Mouse (Mus musculus) ovary, postnatal 14 days (tissue): ENCODE measurements around the gene Igf2bp3.

Experiments
- DNase-seq: peaks from one replicate; pipeline ENCODE4 v3.0.0; 2022; ENCODE audit warnings: low spot score

Igf2bp3 gene

GRCm38 (mm10) chr6:49173674-49174073 lies 41.1 kb downstream of the Igf2bp3 start:
- no peak for DNase-seq

- no peak for DNase-seq
These were observed 41.5 kb downstream of the Igf2bp3 start for GRCm38 (mm10) chr6:49173265-49173664.

GRCm38 (mm10) chr6:49171216-49171615 lies 43.5 kb downstream of the Igf2bp3 start:
- DNase-seq = no peak

GRCm38 (mm10) chr6:49168648-49169047 lies 46.1 kb downstream of the Igf2bp3 start:
- DNase-seq = no peak

- no peak for DNase-seq
These were observed 47.4 kb downstream of the Igf2bp3 start for GRCm38 (mm10) chr6:49167406-49167805.

- DNase-seq = no peak
These were observed 48.4 kb downstream of the Igf2bp3 start for GRCm38 (mm10) chr6:49166318-49166717.

GRCm38 (mm10) chr6:49165855-49166254 lies 48.9 kb downstream of the Igf2bp3 start:
- DNase-seq = no peak

- DNase-seq = no peak
These were observed 49.7 kb downstream of the Igf2bp3 start for GRCm38 (mm10) chr6:49165101-49165500.

- DNase-seq = no peak
These were observed 50.1 kb downstream of the Igf2bp3 start for GRCm38 (mm10) chr6:49164701-49165100.

GRCm38 (mm10) chr6:49159971-49160370 lies 54.8 kb downstream of the Igf2bp3 start:
- DNase-seq = no peak

GRCm38 (mm10) chr6:49156826-49157175 lies 58.0 kb downstream of the Igf2bp3 start:
- DNase-seq = no peak

GRCm38 (mm10) chr6:49156170-49156825 lies 58.5 kb downstream of the Igf2bp3 start:
- no peak for DNase-seq

GRCm38 (mm10) chr6:49151465-49151864 lies 63.3 kb downstream of the Igf2bp3 start:
- no peak for DNase-seq

- DNase-seq = no peak
These were observed 64.2 kb downstream of the Igf2bp3 start for GRCm38 (mm10) chr6:49150349-49151229.

- DNase-seq = no peak
These were observed 65.4 kb downstream of the Igf2bp3 start for GRCm38 (mm10) chr6:49149202-49149930.

GRCm38 (mm10) chr6:49148781-49149180 lies 66.0 kb downstream of the Igf2bp3 start:
- DNase-seq = no peak

- DNase-seq = no peak
These were observed 66.4 kb downstream of the Igf2bp3 start for GRCm38 (mm10) chr6:49148368-49148767.

GRCm38 (mm10) chr6:49146461-49146860 lies 68.3 kb downstream of the Igf2bp3 start:
- DNase-seq = no peak

- DNase-seq = peak; percentile 18
These were observed 72.3 kb downstream of the Igf2bp3 start for GRCm38 (mm10) chr6:49142428-49142827.

GRCm38 (mm10) chr6:49141125-49141524 lies 73.6 kb downstream of the Igf2bp3 start:
- DNase-seq = no peak

- no peak for DNase-seq
These were observed 76.4 kb downstream of the Igf2bp3 start for GRCm38 (mm10) chr6:49138159-49139051.

GRCm38 (mm10) chr6:49136739-49137138 lies 78.0 kb downstream of the Igf2bp3 start:
- no peak for DNase-seq
